Mouse (Mus musculus): ENCODE results near the gene Ablim2. TPM values are rescaled to one million over a fixed set of nuclear protein-coding genes. Genes with fewer than 3 reads are reported as not detected.
A peak's percentile ranks its signal among the peaks of the same experiment; 100 is the strongest.

The Ablim2 gene
- total RNA-seq, 2 experiments from 2014 or later: 94.4 to 101 TPM

DNA sequence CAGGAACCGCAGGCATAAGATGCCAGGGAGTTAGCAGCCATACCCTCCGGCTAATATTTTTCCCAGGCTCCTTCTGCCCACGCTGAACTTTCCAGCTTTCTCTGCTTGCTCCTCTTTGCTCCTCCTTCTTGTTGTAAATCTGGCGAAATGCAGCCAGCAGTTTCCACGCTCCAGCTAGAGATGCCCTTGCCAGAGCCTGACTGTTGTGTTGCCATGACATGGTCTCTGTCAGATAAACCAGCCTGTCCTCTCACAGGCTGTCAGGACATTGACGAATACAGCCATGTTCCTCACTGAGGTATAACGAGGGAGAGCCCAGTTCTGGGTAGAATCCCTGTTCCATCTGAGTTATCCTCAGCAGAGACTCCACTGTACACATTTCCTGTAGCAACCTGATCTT, 11.3 kb downstream of the Ablim2 start:
- no peak for DNase-seq (ENCODE audit: low spot score in 2 of 2)

- DNase-seq (ENCODE audit: low spot score in 2 of 2): no peak
Observed at GRCm38 (mm10) chr5:35770246-35770645, 12.6 kb downstream of the Ablim2 start.

DNA sequence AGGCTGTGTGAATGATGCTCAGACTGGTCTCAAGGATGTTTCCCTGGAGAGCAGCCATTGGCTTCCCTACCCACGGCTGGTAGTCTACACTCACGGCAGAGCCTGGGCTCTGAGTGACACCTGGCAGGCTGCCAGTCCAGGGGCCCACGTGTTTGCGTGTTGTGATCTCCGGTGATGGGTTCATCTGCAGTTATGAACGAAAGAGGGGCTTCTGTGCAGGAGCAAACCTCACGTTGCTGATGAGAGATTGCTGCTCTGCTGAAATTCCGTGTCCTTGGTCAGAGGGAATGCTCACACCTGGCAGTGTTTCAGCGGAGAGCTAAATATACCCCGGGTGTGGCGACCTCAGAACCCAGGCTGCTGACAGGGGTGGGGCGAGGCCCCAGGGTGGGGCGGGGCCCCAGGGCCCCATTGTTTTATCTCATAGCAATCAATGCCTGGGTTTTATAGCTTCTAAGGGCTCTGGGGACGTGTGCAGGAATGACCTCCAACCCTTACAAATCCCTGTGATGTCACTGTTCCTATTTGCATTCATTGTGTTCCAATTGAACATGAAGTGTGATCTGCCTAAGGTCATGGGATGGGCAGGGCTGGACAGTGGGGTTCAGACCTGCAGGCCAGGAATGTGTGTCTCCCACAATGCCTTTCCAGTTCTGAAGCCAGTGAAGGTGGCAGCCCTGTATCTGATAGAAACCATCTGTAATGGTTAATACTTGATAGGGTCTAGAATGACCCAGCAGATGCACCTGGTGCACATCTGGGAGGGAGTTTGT, 13.4 kb downstream of the Ablim2 start:
- no peak for DNase-seq (ENCODE audit: low spot score in 2 of 2)

DNA sequence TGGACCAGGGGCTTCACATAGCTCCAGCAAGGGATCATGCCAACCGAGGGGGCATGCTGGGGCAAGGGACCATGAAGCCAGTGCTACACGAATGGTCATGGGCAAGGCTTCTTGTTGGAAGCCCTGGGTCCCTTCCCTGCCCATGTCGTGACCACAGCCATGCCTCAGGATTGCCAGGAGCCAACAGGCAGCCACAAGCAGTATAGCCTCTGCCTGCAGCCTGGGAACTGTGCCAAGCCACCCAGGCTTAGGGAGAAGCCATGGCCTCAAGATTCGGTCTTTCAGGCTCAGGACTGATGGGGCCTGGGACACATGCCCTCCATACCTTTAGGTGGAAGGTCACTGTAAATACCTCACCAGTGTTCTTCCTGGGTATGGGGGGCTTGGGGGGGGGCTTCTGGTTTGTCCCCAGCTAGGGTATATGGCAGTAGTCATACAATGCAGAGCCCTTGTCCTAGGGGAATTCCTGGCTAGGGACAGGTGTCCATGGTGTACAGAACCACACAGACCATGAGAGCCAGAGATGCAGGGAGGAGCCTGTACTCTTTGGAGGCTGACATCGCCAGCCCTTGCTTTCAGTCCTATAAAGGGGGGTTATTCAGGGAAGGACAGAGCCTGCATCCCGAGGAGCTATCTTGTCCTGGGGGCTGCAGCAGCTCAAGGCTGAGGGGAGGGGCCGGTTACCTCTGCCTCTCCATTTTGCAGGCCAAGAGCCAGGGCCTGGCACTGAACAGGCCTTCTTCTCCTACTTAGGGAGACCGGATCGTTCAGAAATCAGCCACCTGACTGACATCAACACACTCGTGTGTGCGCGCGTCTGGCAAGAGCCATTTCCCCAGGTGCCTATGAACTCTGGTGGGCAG, 15.8 kb downstream of the Ablim2 start:
- DNase-seq (ENCODE audit: low spot score in 2 of 2): no peak

- DNase-seq (ENCODE audit: low spot score in 2 of 2): no peak
Observed at GRCm38 (mm10) chr5:35774137-35774424, 16.4 kb downstream of the Ablim2 start.

- DNase-seq (ENCODE audit: low spot score in 2 of 2): no peak
Observed at GRCm38 (mm10) chr5:35781116-35781515, 23.4 kb downstream of the Ablim2 start.

DNA sequence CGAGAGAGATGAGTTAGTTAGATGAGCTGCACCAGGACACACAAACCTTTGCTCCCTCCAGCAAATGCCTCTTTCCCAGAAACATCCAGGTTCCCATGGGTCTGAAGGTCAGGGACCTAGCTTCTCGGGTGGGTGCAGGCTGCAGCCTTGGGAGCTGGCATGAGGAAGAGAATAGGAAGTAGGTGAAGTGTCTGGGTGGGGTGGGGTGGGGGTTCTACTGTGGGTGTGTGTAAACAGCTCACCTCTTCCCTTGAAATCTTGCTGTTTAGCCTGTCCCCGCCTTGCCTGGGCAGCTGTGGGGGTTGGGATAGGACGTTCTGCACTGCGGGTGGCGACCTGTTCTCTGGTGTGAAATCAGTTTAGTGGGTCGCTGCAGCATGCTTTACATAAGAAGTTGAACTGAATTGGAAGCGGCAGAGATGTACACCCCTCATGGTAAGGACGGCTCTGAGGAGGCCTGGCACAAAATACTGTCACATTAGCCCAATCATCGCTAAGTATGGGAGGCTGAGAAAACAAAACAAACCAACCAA, 25.0 kb downstream of the Ablim2 start:
- no peak for DNase-seq (ENCODE audit: low spot score in 2 of 2)

DNA sequence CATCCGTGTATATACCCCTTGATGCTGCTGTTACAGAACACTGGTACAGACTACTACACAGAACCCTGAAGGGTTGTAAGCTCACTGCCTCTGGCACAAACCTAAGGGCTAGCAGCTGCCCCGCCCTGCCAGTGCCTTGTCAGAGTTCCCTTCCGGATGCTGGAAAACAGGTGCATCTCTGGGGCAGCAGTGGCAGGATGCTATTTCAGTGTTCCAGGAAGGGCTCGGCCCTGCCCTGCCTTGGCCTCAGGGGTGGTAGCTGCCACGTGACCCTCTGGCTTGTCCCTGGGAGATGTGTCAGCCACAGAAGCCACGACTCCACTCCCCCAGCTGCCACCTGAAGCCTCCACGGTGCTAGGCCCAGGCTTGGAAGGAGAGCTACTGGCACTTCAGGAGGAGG, 28.2 kb downstream of the Ablim2 start:
- DNase-seq (ENCODE audit: low spot score in 2 of 2): no peak

GRCm38 (mm10) chr5:35787847-35788246, 30.2 kb downstream of the Ablim2 start:
- no peak for DNase-seq (ENCODE audit: low spot score in 2 of 2)

DNA sequence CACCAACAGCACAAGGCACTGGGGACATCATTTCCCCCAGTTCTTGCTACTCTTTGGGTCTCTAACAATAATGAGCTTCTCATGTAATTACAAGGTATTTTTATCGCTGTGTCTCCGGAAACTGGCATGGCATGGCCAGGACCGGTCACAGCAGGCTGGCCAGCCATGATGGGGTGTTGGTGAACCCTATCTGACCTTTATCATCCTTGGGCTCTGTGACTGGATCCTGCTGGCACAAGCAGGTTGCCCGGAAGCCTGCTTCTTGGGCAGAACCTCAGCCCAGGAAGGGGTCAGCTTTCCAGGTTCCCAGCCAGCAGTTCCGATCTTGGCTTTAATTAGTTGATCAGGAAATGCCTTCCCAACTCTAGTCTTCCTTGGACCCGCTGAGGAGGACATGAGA, 31.0 kb downstream of the Ablim2 start:
- no peak for DNase-seq (ENCODE audit: low spot score in 2 of 2)

- no peak for DNase-seq (ENCODE audit: low spot score in 2 of 2)
Observed at GRCm38 (mm10) chr5:35789697-35790096, 32.0 kb downstream of the Ablim2 start.

DNA sequence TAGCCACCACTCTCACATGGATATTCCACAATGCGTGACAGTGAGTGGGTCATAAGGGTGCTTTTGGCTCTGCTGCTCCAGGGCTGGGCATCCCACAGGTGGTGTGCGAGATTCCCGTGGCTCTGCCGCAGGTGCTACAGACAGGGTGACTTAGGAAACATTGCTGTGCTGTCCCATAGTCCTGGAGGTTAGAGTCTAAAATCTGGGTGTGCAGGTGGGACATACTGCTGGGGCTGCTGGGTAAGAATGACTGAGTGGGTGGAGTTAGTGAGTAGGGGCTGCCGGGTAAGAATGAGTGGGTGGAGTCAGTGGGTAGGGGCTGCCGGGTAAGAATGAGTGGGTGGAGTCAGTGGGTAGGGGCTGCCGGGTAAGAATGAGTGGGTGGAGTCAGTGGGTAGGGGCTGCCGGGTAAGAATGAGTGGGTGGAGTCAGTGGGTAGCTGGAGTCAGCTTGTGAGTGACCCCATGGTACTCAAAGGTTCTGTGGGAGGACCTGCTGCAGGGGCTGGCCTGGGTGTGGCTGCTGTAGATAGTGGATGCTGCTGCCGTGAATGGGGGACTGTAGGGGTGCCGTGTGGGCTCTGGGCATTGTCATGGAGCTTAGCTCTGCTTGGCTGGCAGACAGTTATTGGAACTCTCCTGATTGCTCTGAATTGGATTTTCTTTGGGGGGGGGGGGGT, 32.8 kb downstream of the Ablim2 start:
- no peak for DNase-seq (ENCODE audit: low spot score in 2 of 2)

- no peak for DNase-seq (ENCODE audit: low spot score in 2 of 2)
Observed at GRCm38 (mm10) chr5:35793971-35794370, 36.3 kb downstream of the Ablim2 start.

DNA sequence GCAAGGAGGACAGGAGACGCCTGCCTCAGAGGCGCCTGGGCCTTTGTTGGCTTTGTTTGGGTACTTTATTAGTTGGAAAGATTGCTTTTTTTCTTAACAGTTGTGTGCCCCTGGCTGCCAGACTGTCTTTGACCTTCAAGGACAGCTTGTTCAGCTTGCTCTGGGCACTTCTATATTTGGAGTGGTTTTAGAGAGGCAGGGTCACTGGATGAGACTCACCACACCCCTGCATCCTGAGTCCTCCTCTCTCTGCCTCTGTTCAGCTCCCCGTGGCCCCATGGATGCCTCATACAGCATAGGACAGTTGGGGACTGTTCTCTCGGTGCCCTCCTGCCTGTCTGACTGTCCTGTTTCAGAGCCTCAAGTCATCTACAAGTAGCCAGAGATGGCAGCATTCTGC, 37.3 kb downstream of the Ablim2 start:
- DNase-seq (ENCODE audit: low spot score in 2 of 2): no peak

DNA sequence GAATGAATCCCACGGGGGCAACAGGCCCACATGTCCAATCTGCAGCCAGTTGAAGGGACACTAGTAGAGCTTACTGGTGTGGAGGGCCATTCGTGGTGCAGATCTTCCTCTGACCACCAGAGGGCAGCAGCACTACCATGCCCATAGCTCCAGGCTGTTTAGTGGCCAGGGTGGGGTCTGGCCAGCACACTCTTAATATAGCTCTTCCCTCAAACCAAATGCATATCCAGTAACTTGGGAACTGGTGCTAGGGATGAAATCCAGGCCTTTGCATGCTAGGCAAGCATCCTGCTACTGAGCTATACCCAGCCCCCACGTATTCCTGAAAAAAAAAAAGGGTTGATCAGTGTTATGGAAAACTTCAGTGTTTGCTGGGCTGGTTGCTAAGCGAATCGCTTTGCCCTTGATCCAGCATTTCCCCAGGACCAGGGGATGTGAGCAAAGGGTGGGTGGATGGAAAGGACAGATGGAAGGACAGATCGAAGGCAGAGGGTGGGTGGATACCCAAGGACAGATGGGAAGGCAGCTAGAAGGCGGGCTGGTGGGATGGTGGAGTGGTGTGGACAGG, 37.9 kb downstream of the Ablim2 start:
- peak; percentile 66 to 74 for DNase-seq (ENCODE audit: low spot score in 2 of 2)

- no peak for DNase-seq (ENCODE audit: low spot score in 2 of 2)
Observed at GRCm38 (mm10) chr5:35796136-35796535, 38.5 kb downstream of the Ablim2 start.

- no peak for DNase-seq (ENCODE audit: low spot score in 2 of 2)
Observed at GRCm38 (mm10) chr5:35799090-35799489, 41.4 kb downstream of the Ablim2 start.

GRCm38 (mm10) chr5:35803416-35803815, 45.7 kb downstream of the Ablim2 start:
- DNase-seq (ENCODE audit: low spot score in 2 of 2): no peak

- no peak for DNase-seq (ENCODE audit: low spot score in 2 of 2)
Observed at GRCm38 (mm10) chr5:35804685-35805084, 47.0 kb downstream of the Ablim2 start.

DNA sequence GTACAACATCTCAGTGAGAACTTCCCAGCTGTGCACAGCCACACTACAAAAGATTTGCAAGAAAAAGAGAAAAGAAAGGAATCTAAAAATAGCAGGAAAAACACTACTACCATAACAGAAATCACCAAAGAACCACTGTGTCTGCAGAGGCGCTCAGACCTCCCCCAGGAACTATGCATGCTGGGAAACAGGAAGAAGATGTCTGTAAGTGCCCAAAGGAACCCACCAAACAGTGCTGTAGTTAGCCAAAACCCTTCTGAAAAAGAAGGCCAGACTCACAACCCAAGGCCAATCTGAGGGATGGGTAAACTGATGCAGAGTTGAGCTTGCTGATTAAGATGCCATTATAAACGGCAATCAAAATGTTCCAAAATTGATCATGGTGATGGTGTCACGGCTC, 47.5 kb downstream of the Ablim2 start:
- no peak for DNase-seq (ENCODE audit: low spot score in 2 of 2)

DNA sequence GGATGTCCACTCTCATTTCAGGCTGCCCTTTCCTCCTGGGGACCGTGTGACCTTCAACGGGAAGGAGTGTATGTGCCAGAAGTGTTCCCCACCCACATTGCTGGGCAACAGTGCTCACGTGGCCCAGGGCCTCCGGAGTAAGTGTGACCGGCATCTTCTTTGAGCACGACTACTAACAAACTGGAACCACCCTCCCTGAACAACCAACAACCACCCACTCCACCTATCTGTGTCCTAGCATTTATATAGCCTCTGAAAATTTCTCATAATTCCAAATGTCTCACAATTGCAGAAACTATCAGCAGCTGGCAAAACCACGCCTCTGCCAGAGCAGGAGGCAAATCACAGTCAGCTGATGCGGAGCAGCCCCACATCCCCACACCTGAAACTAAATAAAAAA, 49.3 kb downstream of the Ablim2 start:
- DNase-seq (ENCODE audit: low spot score in 2 of 2): no peak
